Mouse (Mus musculus): ENCODE data around the gene Adamts8.

Adamts8 gene

DNA sequence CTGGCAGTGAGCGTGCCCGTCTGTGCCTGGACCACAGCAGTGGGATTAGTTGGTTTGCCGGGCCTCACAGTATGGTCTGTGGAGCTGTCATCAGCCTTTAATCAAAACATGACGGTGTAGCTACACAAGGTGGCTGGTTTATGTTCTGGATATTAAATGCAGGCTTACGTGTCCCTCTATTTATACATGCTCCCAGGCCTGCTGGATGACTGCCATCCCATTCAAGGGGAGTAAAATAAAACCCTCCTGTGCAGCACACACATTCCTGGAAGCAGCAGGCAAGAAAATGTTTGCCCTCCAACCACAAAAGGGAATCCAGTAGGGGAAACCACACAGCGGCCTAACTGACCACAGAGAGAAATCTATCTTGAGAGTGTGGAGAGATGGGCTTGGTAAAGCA is 43.4 kb downstream of the Adamts8 start:
- in situ Hi-C loops (cut with MboI), result no loop called here

DNA sequence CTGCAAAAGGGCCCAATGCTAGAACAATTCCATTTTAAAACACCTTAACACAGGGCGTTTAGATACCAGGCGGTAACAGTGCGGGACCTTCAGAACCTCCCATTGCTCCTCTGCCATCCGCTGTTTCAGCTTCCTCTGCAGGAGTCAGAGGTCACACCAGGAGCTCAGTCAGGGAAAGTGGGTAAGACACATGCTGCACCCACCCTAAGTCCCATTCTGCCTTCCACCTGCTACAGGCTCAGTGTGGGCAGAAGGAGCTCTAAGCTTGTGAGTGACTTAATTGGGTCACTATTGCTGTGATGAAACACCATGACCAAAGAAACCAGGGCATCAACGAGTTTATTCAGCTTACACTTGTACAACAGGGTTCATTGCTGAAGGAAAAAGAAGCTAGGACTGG is 50.7 kb downstream of the Adamts8 start:
- in situ Hi-C loops (cut with MboI), result no loop called here

DNA sequence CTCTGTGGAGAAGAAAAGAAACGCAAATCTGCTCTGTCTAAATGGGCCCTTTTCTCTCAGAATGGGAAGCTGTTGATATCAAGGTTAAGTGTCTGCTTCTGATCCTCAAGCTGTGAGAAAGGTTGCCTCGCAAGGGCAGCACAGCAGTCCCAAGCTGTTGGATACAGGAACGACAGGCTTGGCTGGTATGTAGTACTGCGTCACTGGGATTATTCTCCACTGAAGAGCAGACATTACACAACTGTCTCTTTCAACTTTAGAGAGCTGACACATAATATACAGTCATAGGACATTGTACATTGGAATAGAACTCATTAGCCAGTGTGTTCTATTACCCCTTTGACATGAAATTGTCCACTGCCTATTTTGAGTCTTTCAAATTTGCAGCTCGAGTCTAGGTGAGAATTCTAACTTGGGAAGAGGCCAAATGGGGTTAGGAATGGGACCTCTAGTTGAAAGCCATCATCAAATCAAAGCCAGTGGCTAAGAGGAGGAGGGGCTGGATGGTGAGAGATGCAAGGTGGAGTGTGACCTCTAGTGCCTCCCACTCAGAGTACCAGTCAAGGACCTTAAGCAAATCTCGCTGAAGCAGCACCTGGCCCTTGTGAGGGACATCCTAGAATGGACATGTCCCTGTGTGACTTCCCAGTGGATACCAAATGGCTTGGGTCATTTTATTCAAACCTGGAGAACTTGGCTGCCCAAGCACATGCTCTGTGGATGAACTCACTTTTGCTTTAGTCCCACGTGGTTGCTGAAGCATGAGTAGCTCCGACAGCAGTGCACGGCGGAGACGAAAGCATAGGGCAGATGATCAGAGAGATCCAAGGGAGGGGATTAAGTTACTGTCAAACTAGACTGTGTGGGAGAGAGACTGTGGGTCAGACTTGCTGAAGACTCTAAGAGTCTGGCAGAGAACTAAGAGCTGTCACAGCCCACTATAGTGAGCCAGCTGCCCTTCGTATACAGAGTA is 54.5 kb downstream of the Adamts8 start:
- in situ Hi-C loops (cut with MboI), result no loop called here

DNA sequence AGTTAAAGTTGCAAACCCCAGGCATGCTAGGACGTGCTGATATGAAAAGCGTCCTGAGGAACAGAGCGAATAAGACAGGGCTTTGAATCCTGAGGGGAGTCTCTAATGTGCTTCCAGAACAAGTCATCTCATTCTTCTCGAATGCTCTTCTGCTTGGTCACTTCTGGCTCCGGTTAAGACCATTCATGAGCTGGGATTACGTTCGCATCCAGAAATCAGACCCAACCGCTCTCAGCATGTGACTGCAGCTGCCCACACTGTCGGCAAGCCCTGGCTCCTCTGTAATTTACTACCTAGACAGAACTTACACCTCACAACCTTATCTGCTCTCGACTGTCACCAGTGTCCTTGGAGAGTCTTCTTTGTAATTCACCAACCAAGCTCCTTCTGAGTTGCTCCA is 58.3 kb downstream of the Adamts8 start:
- in situ Hi-C loops (cut with MboI), result no loop called here

DNA sequence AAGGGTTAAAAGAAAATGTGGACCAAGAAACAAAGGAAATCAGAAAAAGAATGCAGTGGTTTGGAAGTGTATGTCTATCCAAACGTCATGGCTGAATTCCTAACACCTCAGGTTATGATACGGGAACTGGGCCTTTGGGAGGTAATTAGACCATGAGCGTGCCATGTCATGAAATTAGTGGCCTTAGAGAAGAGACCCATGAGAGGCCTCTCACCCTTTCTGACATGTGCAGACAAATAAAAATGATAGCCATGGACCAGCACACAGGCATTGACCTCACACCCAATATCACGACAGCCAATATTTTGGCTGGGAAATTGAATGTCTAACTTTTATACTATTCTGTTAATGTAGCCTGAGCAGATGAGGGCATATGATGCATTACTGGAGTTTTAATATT is 60.2 kb downstream of the Adamts8 start:
- in situ Hi-C loops (cut with MboI), result no loop called here

DNA sequence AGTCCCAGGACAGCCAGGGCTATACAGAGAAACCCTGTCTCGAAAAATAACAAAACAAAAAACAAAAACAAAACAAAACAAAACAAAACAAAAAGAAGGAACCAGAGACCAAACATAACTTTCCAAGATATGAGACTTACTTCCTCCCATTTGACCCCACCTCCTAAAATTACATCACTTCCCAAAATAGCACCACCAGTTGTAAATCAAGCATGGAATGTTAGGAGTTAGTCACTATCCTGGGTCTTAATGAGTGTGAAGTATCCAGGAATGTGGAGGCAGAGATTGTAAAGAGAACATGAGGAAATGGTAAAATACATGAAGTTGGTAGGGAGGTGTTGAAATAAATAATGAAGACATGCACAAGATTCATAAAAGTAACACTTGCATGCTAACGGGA is 67.0 kb downstream of the Adamts8 start:
- in situ Hi-C loops (cut with MboI), result no loop called here

DNA sequence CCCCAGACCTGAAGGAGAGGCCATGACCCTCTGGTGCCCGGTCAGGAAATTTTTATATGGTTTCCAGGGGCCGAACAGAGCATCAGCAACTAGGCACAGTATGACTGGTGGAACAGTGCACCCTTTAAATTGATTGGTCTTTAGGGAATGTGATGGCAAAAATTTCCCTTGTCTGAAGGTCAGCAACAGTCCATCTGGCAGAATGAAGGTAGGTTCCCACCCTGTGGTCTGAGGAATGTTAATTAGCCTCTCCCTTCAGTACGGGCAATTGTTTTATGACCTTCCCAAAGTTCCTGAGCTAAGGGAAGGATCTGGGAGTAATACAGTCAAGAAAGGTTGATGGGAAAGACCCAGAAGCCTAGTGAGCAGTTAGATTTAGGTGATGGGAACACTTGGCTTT is 67.7 kb downstream of the Adamts8 start:
- in situ Hi-C loops (cut with MboI), result no loop called here

DNA sequence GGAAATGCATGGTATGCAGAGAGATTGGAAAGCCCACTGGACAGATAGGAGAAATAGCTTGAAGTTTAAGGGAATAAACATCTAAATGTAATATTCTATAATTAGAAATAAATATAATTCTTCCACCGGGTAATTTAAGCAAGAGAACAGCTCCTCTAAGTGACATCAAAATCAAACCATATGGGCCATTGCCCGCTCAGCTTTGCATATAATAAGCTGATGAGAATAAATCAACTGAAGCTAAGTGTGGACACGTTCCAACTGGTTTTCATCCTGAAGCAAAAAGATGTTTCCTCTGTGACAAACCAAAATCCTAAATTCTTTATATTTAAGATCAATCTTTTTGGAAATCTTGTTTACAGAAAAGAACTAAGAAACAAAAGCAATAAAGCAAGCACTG is 68.4 kb downstream of the Adamts8 start:
- in situ Hi-C loops (cut with MboI), result no loop called here

DNA sequence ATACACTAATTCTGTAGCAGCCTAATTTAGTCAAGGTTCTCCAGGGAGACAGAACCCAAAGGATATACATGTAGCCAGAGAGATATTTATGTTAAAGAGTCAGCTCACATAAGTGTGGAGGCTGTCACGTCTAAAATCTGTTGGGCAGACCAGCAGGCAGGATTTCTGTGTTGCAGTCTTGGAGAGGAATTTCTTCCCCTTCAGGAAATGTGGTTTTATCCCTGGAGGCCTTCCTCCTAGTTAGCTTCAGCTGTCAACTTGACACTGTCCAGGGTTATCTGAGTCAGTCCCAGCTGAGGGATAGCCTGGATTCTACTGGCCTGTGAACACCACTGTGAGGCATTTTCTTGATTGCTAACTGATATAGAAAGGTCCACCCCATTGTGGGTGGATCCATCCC is 69.2 kb downstream of the Adamts8 start:
- in situ Hi-C loops (cut with MboI), result no loop called here

DNA sequence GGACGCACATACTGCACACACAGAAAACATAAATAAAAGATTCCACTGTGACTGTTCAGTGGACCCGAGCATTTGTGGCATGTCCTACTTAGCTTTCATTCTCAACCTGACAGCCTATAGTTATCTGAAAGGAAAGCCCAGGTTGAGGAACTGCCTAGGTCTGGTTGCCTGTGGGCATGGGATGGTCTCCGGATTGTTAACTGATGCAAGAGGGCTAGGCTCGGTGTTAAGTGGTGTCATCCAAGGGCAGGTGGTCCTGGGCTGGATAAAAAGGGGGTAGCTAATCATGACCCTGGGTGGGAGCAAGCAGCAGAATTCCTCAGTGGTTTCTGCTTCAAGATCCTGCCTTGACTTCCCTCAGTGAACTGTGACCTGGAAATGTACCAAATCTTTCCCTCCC is 70.3 kb downstream of the Adamts8 start:
- in situ Hi-C loops (cut with MboI), result no loop called here

DNA sequence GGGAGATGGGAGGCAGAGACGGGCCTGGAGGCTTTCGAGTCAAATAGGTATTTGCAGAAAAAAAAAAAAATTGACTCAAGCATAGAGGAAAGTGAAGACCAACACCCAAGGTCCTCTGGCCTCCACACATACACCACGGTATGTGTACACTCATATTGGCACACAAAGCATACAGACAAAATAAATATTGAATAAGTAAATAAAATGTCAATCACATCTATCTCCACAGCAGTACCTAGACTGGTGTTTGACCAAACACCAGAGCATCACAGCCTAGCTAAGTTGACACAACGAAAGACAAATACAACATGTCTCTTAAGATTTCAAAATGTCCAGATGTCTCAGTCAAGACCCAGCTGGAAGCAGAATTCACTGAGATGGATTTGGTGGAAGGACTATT is 71.1 kb downstream of the Adamts8 start:
- in situ Hi-C loops (cut with MboI), result no loop called here

All from mature B cell (primary cell).